Mouse (Mus musculus): Measurements from ENCODE around the gene Heg1.

- TF ChIP-seq EP300 (optimal IDR thresholded peaks at IDR 0.05) (no peak), CTCF (IDR thresholded peaks at IDR 0.05; ENCODE audit: low read depth) (peak; percentile 55)
Measured at GRCm38 (mm10) chr16:33723983-33724382, 39.8 kb downstream of the Heg1 start.

Data from stomach, postnatal 0 days (tissue).